Mouse (Mus musculus): ENCODE data around the gene Lss. TPM values are rescaled to one million over a fixed set of nuclear protein-coding genes. Genes with fewer than 3 reads are reported as not detected.
A peak's percentile ranks its signal among the peaks of the same experiment; 100 is the strongest.

Lss gene
- polyA plus RNA-seq, 1 experiment: 36.0 TPM

GRCm38 (mm10) chr10:76602690-76603089, 71.3 kb downstream of the Lss start:
- Histone ChIP-seq H3K27me3 (ENCODE audit: control insufficient read depth, insufficient read depth, insufficient read length) (peaks cover 27% of the 10 kb centered on the region), H3ac (ENCODE audit: control insufficient read depth, insufficient read length) (no peak overlapping the region), H3K79me2 (ENCODE audit: control insufficient read depth, insufficient read depth) (no peaks in the 10 kb centered on the region), H3K4me2 (ENCODE audit: low read depth) (no peak overlapping the region), H3K36me3 (ENCODE audit: control insufficient read depth, insufficient read depth) (no peaks in the 10 kb centered on the region), H3K4me3 (no peak overlapping the region)
- no peak for TF ChIP-seq SRF (IDR thresholded peaks at IDR 0.05; ENCODE audit: control insufficient read depth, insufficient read length, low read depth)
- peak in 1 of 3 experiments; percentile 33 for TF ChIP-seq MYOD1 (IDR thresholded peaks at IDR 0.05; ENCODE audit: control insufficient read depth in 1 of 3, insufficient read length in 2 of 3, low read depth in 2 of 3)

Other genes with a start within 250 kb of the Lss start
- gene Dip2a, start 186.3 kb upstream of the Lss start, polyA plus RNA-seq (2012; fragmentation: generic; extraction: Trizol): 11.1 TPM
- not detected for gene AC141477.1, start 91.1 kb upstream of the Lss start, polyA plus RNA-seq (2012; fragmentation: generic; extraction: Trizol)
- 11.5 TPM for gene Pcnt, start 88.8 kb upstream of the Lss start, polyA plus RNA-seq (2012; fragmentation: generic; extraction: Trizol)
- gene 2610028H24Rik, start 82.5 kb upstream of the Lss start, polyA plus RNA-seq (2012; fragmentation: generic; extraction: Trizol): not detected
- gene Mcm3ap, start 62.7 kb upstream of the Lss start, polyA plus RNA-seq (2012; fragmentation: generic; extraction: Trizol): 28.9 TPM
- 2.0 TPM for gene Ybey, start 62.5 kb upstream of the Lss start, polyA plus RNA-seq (2012; fragmentation: generic; extraction: Trizol)
- gene Spatc1l, start 30.7 kb downstream of the Lss start, polyA plus RNA-seq (2012; fragmentation: generic; extraction: Trizol): not detected
- gene Ftcd, start 44.1 kb downstream of the Lss start, polyA plus RNA-seq (2012; fragmentation: generic; extraction: Trizol): not detected
- 63.3 TPM for gene Col6a2, start 92.0 kb downstream of the Lss start, polyA plus RNA-seq (2012; fragmentation: generic; extraction: Trizol)
- 144 TPM for gene Col6a1, start 194.6 kb downstream of the Lss start, polyA plus RNA-seq (2012; fragmentation: generic; extraction: Trizol)

Measured in myocyte (in vitro differentiated cells).